Mouse (Mus musculus): Measurements from ENCODE around the gene Mut. TPM values are rescaled to one million over a fixed set of nuclear protein-coding genes. Genes with fewer than 3 reads are reported as not detected.

Mut gene
- 8.8 to 14.9 TPM (median 10.6 TPM) in 4 replicates for total RNA-seq (2023; ENCODE audit: inconsistent age)

GRCm38 (mm10) chr17:40934420-40935231 is at the start of gene Mut, which contains the start of gene Cenpq:
Mut (plus strand) TSS chr17:40934685.
Cenpq (minus strand) TSS chr17:40935047.

GRCm38 (mm10) chr17:40914250-40914649 is 20.2 kb upstream of the Mut start, which contains the start of gene Glyatl3:
Glyatl3 (minus strand) TSS chr17:40914350.

Other genes starting within 250 kb of the Mut start
- gene Esp1, start 207.6 kb upstream of the Mut start, total RNA-seq (2023; ENCODE audit: inconsistent age): not detected in 4 replicates
- not detected in 4 replicates for gene Crisp2, start 127.7 kb upstream of the Mut start, total RNA-seq (2023; ENCODE audit: inconsistent age)
- not detected in 4 replicates for gene Rhag, start 123.6 kb upstream of the Mut start, total RNA-seq (2023; ENCODE audit: inconsistent age)
- gene 9130008F23Rik, start 54.1 kb upstream of the Mut start, total RNA-seq (2023; ENCODE audit: inconsistent age): not detected in 4 replicates
- gene Glyatl3, start 20.3 kb upstream of the Mut start, total RNA-seq (2023; ENCODE audit: inconsistent age): not detected in 4 replicates
- gene Cenpq, start 362 bp downstream of the Mut start, total RNA-seq (2023; ENCODE audit: inconsistent age): 44.2 to 50.0 TPM (median 46.4 TPM) in 4 replicates